Mouse (Mus musculus): ENCODE measurements around the gene Ddit4. TPM values are rescaled to one million over a fixed set of nuclear protein-coding genes. Genes with fewer than 3 reads are reported as not detected.

Gene Ddit4
- 68.8 TPM for polyA plus RNA-seq (2017; shearing (Covaris generic))

DNA sequence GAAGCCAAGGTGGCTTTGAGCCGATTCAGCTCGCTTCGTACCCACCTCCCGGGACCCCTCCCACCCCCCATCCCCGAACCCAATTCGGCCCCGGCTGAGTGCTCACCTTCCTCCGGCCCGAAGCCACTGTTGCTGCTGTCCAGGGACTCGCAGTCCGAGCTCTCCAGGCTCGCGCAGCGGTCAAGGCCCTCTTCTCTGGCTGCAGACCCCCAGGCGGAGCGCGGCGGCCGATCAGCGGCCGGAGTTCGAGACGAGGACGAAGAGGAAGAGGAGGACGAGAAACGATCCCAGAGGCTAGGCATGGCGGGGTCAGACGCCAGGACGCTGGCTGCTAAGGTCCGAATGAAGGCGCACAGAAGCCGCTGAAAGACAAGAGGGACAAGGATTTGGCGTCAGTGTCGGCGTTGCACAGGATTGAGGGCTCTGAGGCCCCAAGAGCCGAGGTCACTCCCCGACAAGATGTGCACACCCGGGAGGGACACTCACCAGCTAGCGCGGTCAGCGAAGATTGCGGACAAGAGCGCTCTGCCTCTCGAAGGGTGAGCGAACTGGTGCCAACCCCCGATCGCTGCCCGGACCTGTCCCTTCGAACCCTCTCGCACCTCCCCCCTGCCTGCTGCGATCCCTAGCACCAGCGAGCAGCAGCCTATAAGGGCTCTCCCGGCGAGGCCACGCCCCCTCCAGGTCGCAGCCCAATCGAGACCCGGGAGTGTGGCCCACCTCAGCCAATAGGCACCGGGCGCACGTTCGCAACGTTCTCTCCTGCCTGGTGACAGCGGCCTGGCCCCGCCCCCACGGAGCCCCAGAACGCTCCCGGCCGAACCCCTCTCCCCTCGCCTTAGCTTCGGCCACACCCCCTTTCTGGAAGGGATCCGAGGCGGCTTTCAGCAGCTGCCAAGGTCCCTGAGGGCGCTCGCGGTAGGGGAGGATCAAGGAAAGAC, at the start of gene Ddit4:
Ddit4 (minus strand) TSS at position 624 of the 941 bp plus-strand sequence.

Other genes starting within 250 kb of the Ddit4 start
- 60.9 TPM for gene Micu1, start 249.4 kb downstream of the Ddit4 start, polyA plus RNA-seq (2017; shearing (Covaris generic))
- gene Dnajb12, start 72.3 kb downstream of the Ddit4 start, polyA plus RNA-seq (2017; shearing (Covaris generic)) = 15.2 TPM
- gene Ascc1, start 51.0 kb upstream of the Ddit4 start, polyA plus RNA-seq (2017; shearing (Covaris generic)) = 52.8 TPM
- gene Anapc16, start 51.3 kb upstream of the Ddit4 start, polyA plus RNA-seq (2017; shearing (Covaris generic)) = 114 TPM
- gene Spock2, start 154.4 kb upstream of the Ddit4 start, polyA plus RNA-seq (2017; shearing (Covaris generic)) = 7.4 TPM

Data from activated CD4-positive, CD25-positive, alpha-beta regulatory T cell, adult 9 weeks (primary cell).